Mouse (Mus musculus) kidney, adult 2 months (tissue): Measurements from ENCODE around the gene Rtf2.

ENCODE experiments used
- CTCF ChIP-seq: fragments of 200-500 bp; conservative IDR thresholded peaks from 2 replicates; pipeline ENCODE4 v1.5.1; 2011; ENCODE audit warnings: low read depth, mild to moderate bottlenecking, control low read depth, low read length, moderate library complexity, mixed read lengths; ENCODE audit not compliant: insufficient read depth, insufficient read length
- POLR2A ChIP-seq: fragments of 200-500 bp; IDR thresholded peaks from one replicate; pipeline ENCODE4 v1.6.1; 2011; ENCODE audit warnings: low read depth, low read length, control low read depth

DNA sequence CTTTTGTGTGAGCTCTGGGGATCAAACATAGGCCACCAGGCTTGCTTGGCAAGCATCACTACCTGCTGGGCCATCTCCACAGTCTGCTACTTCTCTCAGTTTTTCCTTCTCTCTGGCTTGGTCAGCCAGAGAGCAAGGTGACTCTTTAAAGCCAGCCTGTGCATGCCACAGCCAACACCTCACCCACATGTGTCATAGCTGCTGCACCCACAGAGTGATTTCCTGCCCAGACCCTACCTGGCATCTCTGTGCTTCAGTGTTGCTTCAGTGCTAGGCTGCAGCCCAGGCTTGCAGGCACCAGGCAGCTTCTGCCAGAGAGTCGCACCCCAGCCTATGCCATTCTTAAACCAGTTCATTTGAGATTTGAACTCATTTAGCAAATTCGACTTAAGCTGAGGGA is 32.9 kb upstream of the Rtf2 start:
- TF ChIP-seq CTCF (no peak), POLR2A (no peak)
